Mouse (Mus musculus) kidney, embryonic 16.5 days (tissue): ENCODE results near the gene Gas2l1. TPM values are rescaled to one million over a fixed set of nuclear protein-coding genes. Genes with fewer than 3 reads are reported as not detected.
A peak's percentile ranks its signal among the peaks of the same experiment; 100 is the strongest.

Experiments used
- ATAC-seq: fragments of 200-750 bp; cut with Nextera tagmentation; 2 replicates; pipeline ENCODE4 v1.8.0; 2017; ENCODE audit warnings: moderate TSS enrichment; ENCODE audit not compliant: low FRiP score, low TSS enrichment
- H3K27ac ChIP-seq: fragments of 300-500 bp; sonication (generic); 2 replicates; pipeline ENCODE4 v1.5.1; 2014; ENCODE audit warnings: low read length
- H3K27me3 ChIP-seq: fragments of 300-500 bp; sonication (generic); 2 replicates; pipeline ENCODE4 v1.6.1; 2014; ENCODE audit warnings: low read length, control low read depth, mixed read lengths; ENCODE audit not compliant: insufficient read depth
- H3K36me3 ChIP-seq: fragments of 300-500 bp; sonication (generic); 2 replicates; pipeline ENCODE4 v1.6.1; 2014; ENCODE audit warnings: low read length, control low read depth, mixed read lengths; ENCODE audit not compliant: insufficient read depth
- H3K4me1 ChIP-seq: fragments of 300-500 bp; sonication (generic); 2 replicates; pipeline ENCODE4 v1.6.1; 2014; ENCODE audit warnings: low read length, control low read depth, mixed read lengths; ENCODE audit not compliant: insufficient read depth
- H3K4me2 ChIP-seq: fragments of 300-500 bp; sonication (generic); replicated peaks from 2 replicates; pipeline ENCODE4 v1.6.1; 2014; ENCODE audit warnings: low read depth, low read length
- H3K4me3 ChIP-seq: fragments of 300-500 bp; sonication (generic); 2 replicates; pipeline ENCODE4 v1.5.1; 2014; ENCODE audit warnings: mild to moderate bottlenecking, low read length
- H3K9ac ChIP-seq: fragments of 300-500 bp; sonication (generic); replicated peaks from 2 replicates; pipeline ENCODE4 v1.6.1; 2014; ENCODE audit warnings: low read length
- H3K9me3 ChIP-seq: fragments of 300-500 bp; sonication (generic); 2 replicates; pipeline ENCODE4 v1.6.1; 2016; ENCODE audit warnings: low read length, control low read depth
- WGBS: fragments of 180-500 bp; shearing (Covaris S2); extraction: QIAGEN DNeasy Blood & Tissue Kit; methylation state at CpG from one replicate; pipeline ENCODE4 v1.1.7; 2014; 5-methylcytosine and 5-hydroxymethylcytosine counted together
- polyA plus RNA-seq: library from polyadenylated mRNA; unstranded; fragments of >200 nt; fragmentation: Nextera tagmentation; extraction: Ambion mirVana; gene quantifications from 2 replicates; pipeline ENCODE4 v1.2.1, GENCODE M21; 2015

Gene Gas2l1
- polyA plus RNA-seq, 1 experiment from 2014 or later = 28.4 TPM

DNA sequence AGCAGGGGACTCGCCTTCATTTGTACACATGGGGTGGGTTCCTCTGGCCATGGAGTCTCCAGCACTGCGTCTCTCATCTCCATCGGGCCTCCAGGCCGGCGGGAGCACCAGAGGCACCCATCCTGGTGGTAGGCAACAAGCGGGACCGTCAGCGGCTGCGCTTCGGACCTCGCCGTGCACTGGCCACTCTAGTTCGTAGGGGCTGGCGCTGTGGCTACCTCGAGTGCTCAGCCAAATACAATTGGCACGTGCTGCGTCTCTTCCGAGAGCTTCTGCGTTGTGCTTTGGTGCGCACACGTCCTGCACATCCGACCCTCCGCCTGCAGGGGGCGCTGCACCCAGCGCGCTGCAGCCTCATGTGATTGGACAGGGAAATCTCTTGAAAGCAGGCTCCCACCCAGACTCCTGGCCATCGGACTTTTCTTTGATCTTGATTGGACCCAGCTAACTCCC is 5.4 kb downstream of the Gas2l1 start:
- Histone ChIP-seq H3K9ac (no peak overlapping the region), H3K4me2 (no peak overlapping the region), H3K4me1 (peaks cover 72% of the 10 kb centered on the region), H3K36me3 (no peaks in the 10 kb centered on the region), H3K27ac (no peak overlapping the region), H3K9me3 (no peaks in the 10 kb centered on the region), H3K4me3 (no peak overlapping the region), H3K27me3 (peaks cover 48% of the 10 kb centered on the region)
- WGBS = 13% methylated on average over 27 of the region's 27 CpGs
- no peak for ATAC-seq

DNA sequence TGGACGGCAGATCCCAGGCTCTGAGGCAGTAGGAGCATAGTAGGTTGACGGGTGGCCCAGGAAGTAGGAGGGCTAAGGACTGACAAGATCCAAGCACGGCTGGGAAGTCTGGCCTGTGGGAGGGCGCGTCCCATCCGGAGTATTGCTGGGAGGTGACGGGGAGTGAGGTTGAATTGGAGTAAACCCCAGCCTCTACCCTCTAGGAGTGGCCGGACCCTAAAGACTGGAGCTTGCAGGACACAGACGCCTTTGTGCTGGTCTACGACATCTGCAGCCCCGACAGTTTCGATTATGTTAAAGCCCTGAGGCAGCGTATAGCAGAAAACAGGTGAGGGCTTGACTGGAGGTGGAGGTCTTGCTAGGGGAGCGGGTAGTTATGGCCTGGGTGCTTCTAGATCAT is 5.9 kb downstream of the Gas2l1 start:
- Histone ChIP-seq H3K9ac (no peak overlapping the region), H3K27ac (no peak overlapping the region), H3K9me3 (no peaks in the 10 kb centered on the region), H3K4me1 (peaks cover 68% of the 10 kb centered on the region), H3K36me3 (no peaks in the 10 kb centered on the region), H3K4me2 (0 out of 2 replicates have a peak overlapping the region, but pooled peaks have one; percentile 7), H3K4me3 (no peak overlapping the region), H3K27me3 (peaks cover 48% of the 10 kb centered on the region)
- WGBS = 20% methylated on average over 14 of the region's 14 CpGs
- ATAC-seq = no peak

DNA sequence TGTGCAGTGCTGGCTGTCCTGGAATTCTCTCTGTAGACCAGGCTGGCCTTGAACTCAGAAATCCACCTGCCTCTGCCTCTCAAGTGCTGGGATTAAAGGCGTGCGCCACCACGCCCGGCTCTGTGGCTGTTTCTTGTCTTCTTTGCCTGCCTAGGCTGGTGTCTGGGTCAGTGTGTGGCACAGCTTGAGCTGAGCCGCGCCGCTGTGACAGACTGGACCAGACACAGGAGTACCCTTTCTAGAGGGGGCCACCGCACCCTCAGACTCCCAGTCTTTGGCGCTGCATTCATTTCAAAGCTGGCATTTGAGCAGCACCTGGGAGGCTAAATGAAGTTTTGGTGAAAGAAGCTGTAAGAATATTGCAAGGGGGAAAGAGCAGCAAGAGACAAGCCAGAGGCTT is 6.3 kb downstream of the Gas2l1 start:
- ATAC-seq = no peak
- H3K9me3 ChIP-seq = no peaks in the 10 kb centered on the region
- H3K27me3 ChIP-seq = peaks cover 48% of the 10 kb centered on the region
- H3K4me1 ChIP-seq = peaks cover 65% of the 10 kb centered on the region
- 37% methylated on average over 9 of the region's 9 CpGs for WGBS
- 0 out of 2 replicates have a peak overlapping the region, but pooled peaks have one; percentile 93 for H3K4me2 ChIP-seq
- no peaks in the 10 kb centered on the region for H3K36me3 ChIP-seq
- H3K4me3 ChIP-seq = no peak overlapping the region
- H3K9ac ChIP-seq = no peak overlapping the region
- no peak overlapping the region for H3K27ac ChIP-seq

DNA sequence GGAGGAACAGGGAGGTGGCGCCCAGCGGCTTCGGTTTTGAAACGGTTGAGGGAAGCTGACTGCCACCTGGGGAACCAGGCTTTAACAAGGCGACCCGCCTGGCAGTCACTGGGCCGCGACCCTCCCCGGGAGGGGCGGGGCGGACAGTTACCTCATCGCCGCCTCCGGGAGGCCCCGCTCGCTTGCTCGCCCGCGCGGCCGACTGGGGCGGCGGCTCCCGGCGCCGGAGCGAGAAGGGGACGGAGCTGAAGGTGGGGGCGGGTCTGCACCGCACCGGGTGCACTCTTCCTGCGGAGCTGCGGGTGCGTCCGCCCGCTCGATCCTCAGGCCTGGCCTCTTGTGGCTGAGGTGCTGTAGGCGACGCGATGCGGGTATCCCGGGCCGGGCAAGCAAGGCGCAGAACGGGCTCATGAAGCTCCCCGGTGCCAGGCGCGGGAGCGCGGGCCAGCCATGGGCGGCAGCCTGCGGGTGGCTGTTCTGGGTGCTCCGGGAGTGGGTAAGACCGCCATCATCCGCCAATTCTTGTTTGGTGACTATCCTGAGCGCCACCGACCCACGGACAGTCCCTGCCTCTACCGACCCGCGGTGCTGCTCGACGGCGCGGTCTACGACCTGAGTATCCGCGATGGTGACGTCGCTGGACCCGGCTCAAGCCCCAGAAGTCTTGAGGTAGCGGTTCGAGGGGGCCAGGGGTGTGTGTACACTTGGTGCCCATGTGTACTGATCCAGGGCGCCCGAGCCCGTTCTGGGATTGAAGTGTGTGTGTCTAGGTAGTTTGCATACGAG is 7.1 kb downstream of the Gas2l1 start, which contains the start of gene Rasl10a:
Rasl10a (plus strand) TSS at position 273 of the 786 bp plus-strand sequence.
- peaks cover 46% of the 10 kb centered on the region for H3K27me3 ChIP-seq
- peaks cover 59% of the 10 kb centered on the region for H3K4me1 ChIP-seq
- no peaks in the 10 kb centered on the region for H3K36me3 ChIP-seq
- no peak; the same call in 1 of the 2 replicates for ATAC-seq
- peak within 1 kb of the TSS; percentile 55 for H3K4me3 ChIP-seq
- peak within 1 kb of the TSS; percentile 93 for H3K4me2 ChIP-seq
- H3K9me3 ChIP-seq = no peaks in the 10 kb centered on the region
- peak within 1 kb of the TSS; percentile 63 for H3K9ac ChIP-seq
- H3K27ac ChIP-seq = no peak within 1 kb of the TSS
- 1% methylated on average over 76 of the region's 77 CpGs for WGBS

DNA sequence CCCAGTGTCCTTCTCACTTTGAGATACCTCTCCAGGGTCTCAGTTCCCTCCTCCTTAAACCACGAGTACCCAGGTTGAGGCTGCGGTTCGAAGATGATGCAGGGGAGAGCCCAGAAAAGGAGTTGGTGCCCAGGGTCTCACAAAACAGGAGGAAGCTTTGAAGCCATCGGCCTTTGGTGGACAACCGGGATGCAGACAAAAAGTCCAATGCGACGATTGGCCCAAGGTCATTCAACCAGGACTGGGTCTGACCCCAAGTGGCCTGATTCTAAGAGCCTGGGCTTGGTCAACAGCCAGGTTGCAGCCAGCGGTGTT is 7.6 kb downstream of the Gas2l1 start:
- 0 out of 2 replicates have a peak overlapping the region, but pooled peaks have one; percentile 63 for H3K9ac ChIP-seq

DNA sequence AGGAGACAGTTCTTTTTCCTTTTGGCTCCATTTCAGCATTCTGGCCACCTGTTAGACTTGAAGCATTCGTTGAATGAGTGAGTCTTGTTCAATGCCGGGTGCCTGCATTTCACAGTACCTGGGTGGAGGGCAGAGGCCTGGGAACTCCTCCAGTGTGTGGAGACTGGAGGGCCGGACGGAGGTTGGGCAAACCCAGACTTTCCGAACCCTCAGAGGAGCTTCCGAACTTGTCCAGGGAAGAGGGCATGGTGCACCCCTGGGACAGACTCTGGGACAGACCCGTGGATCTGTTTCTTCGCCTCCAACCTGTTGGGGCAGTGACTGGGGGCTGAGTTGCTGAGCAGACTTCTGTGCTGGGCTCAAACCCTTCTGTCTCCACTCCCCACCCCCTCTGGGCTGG is 8.1 kb downstream of the Gas2l1 start:
- no peaks in the 10 kb centered on the region for H3K9me3 ChIP-seq
- H3K27ac ChIP-seq = no peak overlapping the region
- H3K4me2 ChIP-seq = no peak overlapping the region
- 63% methylated on average over 8 of the region's 8 CpGs for WGBS
- 0 out of 2 replicates have a peak overlapping the region, but pooled peaks have one; percentile 15 for H3K9ac ChIP-seq
- H3K36me3 ChIP-seq = no peaks in the 10 kb centered on the region
- no peak for ATAC-seq
- peaks cover 50% of the 10 kb centered on the region for H3K4me1 ChIP-seq
- H3K27me3 ChIP-seq = peaks cover 40% of the 10 kb centered on the region
- no peak overlapping the region for H3K4me3 ChIP-seq

More for the DNA sequence above, 7.6 kb downstream of the Gas2l1 start:
- H3K9me3 ChIP-seq = no peaks in the 10 kb centered on the region
- H3K4me1 ChIP-seq = peaks cover 54% of the 10 kb centered on the region
- H3K27ac ChIP-seq = no peak overlapping the region
- H3K4me3 ChIP-seq = peak overlapping the region; percentile 55
- H3K27me3 ChIP-seq = peaks cover 40% of the 10 kb centered on the region
- no peaks in the 10 kb centered on the region for H3K36me3 ChIP-seq
- WGBS = 12% methylated on average over 8 of the region's 8 CpGs
- peak overlapping the region; percentile 93 for H3K4me2 ChIP-seq
- ATAC-seq = no peak

DNA sequence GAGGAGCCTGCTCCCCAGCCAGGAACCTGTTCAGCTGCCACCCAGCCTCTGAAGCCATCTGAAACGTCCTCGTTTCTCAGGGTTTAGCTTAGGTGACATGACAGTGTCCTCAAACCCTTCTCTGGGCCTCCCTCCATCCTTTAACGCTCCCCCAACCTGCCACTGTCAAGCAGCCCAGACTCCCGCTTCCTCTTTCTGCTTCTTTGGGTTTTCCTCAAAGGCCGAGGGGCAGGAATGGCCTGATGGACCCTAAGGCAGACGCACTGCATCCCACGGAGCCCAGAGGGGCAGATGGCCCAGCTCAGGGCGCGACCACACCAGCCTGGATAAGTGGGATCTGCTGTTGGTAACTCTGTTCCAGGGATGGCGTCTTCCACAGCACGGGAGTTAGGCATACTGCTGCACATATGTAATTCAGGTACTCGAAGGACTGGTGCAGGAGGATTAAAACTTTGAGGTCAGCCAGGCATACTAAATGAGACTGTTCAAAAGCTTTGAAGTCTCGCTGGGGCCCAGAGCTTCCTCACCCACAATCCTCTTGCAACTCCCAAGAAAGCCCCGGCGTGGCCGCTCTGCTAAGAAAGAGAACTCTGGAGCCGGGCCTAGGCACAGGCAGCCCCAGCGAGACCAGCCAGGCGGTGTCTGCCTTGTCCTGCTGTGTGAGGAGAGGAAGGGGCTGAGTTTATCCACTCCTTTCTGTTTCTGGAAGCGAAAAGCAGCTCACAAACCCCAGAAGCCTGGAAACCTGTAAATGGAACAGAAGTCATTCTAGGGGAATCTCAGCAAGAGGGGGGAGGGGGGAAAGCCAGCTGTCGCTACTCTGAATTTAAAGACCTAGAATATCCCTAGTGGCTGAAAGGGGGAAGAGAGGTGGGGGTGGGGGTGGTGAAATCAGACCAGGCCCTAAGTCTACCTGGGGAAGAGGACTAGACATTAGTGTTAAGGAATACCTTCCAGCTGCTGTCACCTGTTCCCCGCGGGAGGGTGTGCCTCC is 8.9 kb downstream of the Gas2l1 start:
- Histone ChIP-seq H3K4me3 (no peak overlapping the region), H3K4me1 (peaks cover 46% of the 10 kb centered on the region)
- WGBS = 36% methylated on average over 23 of the region's 23 CpGs

DNA sequence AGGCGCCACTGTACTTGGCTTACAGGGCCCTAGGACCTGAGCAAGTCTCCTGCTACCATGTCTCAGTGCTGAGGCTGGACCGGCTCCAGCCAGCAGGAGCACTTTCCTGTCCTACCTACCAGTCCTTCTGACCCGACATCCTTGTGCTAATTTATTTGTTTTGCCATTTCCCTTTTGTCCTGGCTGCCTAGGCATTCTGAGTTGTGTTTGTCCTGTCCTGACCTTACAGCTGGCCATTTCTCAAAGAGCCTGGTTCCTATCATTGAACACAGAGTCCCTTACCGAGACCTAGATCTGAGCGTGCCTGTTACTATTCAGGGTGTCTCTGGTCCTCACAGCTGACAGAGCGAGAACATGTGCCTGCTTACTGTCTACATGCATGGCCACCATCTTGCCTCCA is 10.3 kb downstream of the Gas2l1 start:
- H3K4me2 ChIP-seq = no peak overlapping the region
- H3K27me3 ChIP-seq = peaks cover 26% of the 10 kb centered on the region
- no peak overlapping the region for H3K27ac ChIP-seq
- ATAC-seq = no peak
- no peaks in the 10 kb centered on the region for H3K9me3 ChIP-seq
- no peak overlapping the region for H3K4me3 ChIP-seq
- H3K4me1 ChIP-seq = peaks cover 42% of the 10 kb centered on the region
- no peaks in the 10 kb centered on the region for H3K36me3 ChIP-seq
- 64% methylated on average over 6 of the region's 6 CpGs for WGBS
- no peak overlapping the region for H3K9ac ChIP-seq

More for the DNA sequence above, 8.9 kb downstream of the Gas2l1 start:
- no peak for ATAC-seq
- Histone ChIP-seq H3K27me3 (peaks cover 40% of the 10 kb centered on the region), H3K27ac (no peak overlapping the region), H3K4me2 (no peak overlapping the region), H3K9me3 (no peaks in the 10 kb centered on the region), H3K36me3 (no peaks in the 10 kb centered on the region), H3K9ac (peak overlapping the region; percentile 42; the same call in 1 of the 2 replicates)

DNA sequence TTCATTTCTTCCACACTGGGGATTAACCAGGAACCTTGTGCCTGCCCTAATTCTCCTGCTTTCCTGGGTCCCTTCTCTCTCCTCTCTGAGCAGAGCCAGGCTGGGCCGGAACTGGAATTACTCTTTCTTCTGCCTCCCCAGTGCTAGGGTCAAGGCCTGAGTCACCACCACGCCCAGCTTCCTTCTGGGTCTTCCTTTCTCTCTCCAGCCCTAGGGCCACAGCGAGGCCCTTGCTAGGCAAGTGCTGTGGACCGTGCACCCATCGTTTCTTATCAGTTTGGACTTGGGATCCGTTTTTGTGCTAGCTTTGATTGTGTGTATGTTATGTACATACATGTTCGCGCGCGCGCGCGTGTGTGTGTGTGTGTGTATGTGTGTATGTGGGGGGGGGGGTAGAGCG is 11.0 kb downstream of the Gas2l1 start:
- 87% methylated on average over 14 of the region's 14 CpGs for WGBS
- Histone ChIP-seq H3K9ac (no peak overlapping the region), H3K4me1 (peaks cover 35% of the 10 kb centered on the region), H3K27ac (no peak overlapping the region), H3K27me3 (peaks cover 19% of the 10 kb centered on the region), H3K36me3 (no peaks in the 10 kb centered on the region), H3K4me3 (no peak overlapping the region), H3K4me2 (no peak overlapping the region), H3K9me3 (no peaks in the 10 kb centered on the region)
- no peak for ATAC-seq
